Mouse (Mus musculus): ENCODE data around the gene Furin.
A peak's percentile ranks its signal among the peaks of the same experiment; 100 is the strongest.

Furin gene

GRCm38 (mm10) chr7:80371041-80371751 is 34.0 kb downstream of the Furin start, which contains the start of gene Man2a2:
Gene Man2a2, minus strand, starts transcription at chr7:80371375.
- peak; percentile 70 for DNase-seq

- peak; percentile 83 for DNase-seq
Observed at GRCm38 (mm10) chr7:80370649-80371040, 34.6 kb downstream of the Furin start.

GRCm38 (mm10) chr7:80369967-80370431 is 35.2 kb downstream of the Furin start:
- DNase-seq = peak; percentile 36

GRCm38 (mm10) chr7:80369461-80369860 is 35.8 kb downstream of the Furin start:
- no peak for DNase-seq

GRCm38 (mm10) chr7:80368635-80369421 is 36.4 kb downstream of the Furin start:
- DNase-seq = peak; percentile 32

GRCm38 (mm10) chr7:80368009-80368408 is 37.2 kb downstream of the Furin start:
- no peak for DNase-seq

GRCm38 (mm10) chr7:80367232-80367631 is 38.0 kb downstream of the Furin start:
- no peak for DNase-seq

- peak; percentile 47 for DNase-seq
Observed at GRCm38 (mm10) chr7:80365759-80366158, 39.5 kb downstream of the Furin start.

- no peak for DNase-seq
Observed at GRCm38 (mm10) chr7:80360435-80360834, 44.8 kb downstream of the Furin start.

- DNase-seq = no peak
Observed at GRCm38 (mm10) chr7:80358039-80358438, 47.2 kb downstream of the Furin start.

- no peak for DNase-seq
Observed at GRCm38 (mm10) chr7:80357156-80357555, 48.1 kb downstream of the Furin start.

GRCm38 (mm10) chr7:80356351-80356750 is 48.9 kb downstream of the Furin start:
- no peak for DNase-seq

- DNase-seq = no peak
Observed at GRCm38 (mm10) chr7:80352920-80353319, 52.3 kb downstream of the Furin start.

GRCm38 (mm10) chr7:80350808-80351207 is 54.4 kb downstream of the Furin start:
- no peak for DNase-seq

- no peak for DNase-seq
Observed at GRCm38 (mm10) chr7:80347670-80348586, 57.3 kb downstream of the Furin start.

- DNase-seq = peak; percentile 58
Observed at GRCm38 (mm10) chr7:80346830-80347229, 58.4 kb downstream of the Furin start.

- DNase-seq = no peak
Observed at GRCm38 (mm10) chr7:80346173-80346572, 59.1 kb downstream of the Furin start.

- DNase-seq = no peak
Observed at GRCm38 (mm10) chr7:80343270-80344018, 61.8 kb downstream of the Furin start.

- peak; percentile 98 for DNase-seq
Observed at GRCm38 (mm10) chr7:80342858-80343257, 62.4 kb downstream of the Furin start, which contains the start of gene Hddc3. Gene Hddc3, plus strand, starts transcription at chr7:80343104.

- DNase-seq = no peak
Observed at GRCm38 (mm10) chr7:80341793-80342192, 63.4 kb downstream of the Furin start.

GRCm38 (mm10) chr7:80340793-80341192 is 64.4 kb downstream of the Furin start, which contains the start of gene Unc45a:
Gene Unc45a, minus strand, starts transcription at chr7:80341005.
- DNase-seq = peak; percentile 88

Data from lung, postnatal 36 days (tissue).